Mouse (Mus musculus) liver, postnatal 0 days (tissue): ENCODE data around the gene Phb. TPM values are rescaled to one million over a fixed set of nuclear protein-coding genes. Genes with fewer than 3 reads are reported as not detected.

Source experiments
- ATAC-seq: fragments of 200-750 bp; cut with Nextera tagmentation; 2 replicates; pipeline ENCODE4 v1.8.0; 2017; ENCODE audit warnings: mild to moderate bottlenecking, moderate library complexity
- DNase-seq: peaks from one replicate; pipeline ENCODE4 v3.0.0-alpha.2; 2016
- H3K27ac ChIP-seq: fragments of 300-500 bp; sonication (generic); 2 replicates; pipeline ENCODE4 v1.5.1; 2014; ENCODE audit warnings: antibody characterized with exemption, moderate library complexity, mild to moderate bottlenecking, low read depth
- H3K27me3 ChIP-seq: fragments of 300-500 bp; sonication (generic); 2 replicates; pipeline ENCODE4 v1.6.1; 2014; ENCODE audit warnings: low read length, control low read depth, mixed read lengths; ENCODE audit not compliant: insufficient read depth
- H3K36me3 ChIP-seq: fragments of 300-500 bp; sonication (generic); replicated peaks from 2 replicates; pipeline ENCODE4 v1.6.1; 2014; ENCODE audit warnings: mild to moderate bottlenecking, control low read depth, low read length, moderate library complexity, mixed read lengths; ENCODE audit not compliant: insufficient read depth
- H3K4me1 ChIP-seq: fragments of 300-500 bp; sonication (generic); 2 replicates; pipeline ENCODE4 v1.6.1; 2014; ENCODE audit warnings: antibody characterized with exemption, mild to moderate bottlenecking, control low read depth; ENCODE audit not compliant: insufficient read depth
- H3K4me2 ChIP-seq: fragments of 300-500 bp; sonication (generic); 2 replicates; pipeline ENCODE4 v1.6.1; 2014; ENCODE audit warnings: low read depth, mild to moderate bottlenecking, low read length, moderate library complexity, mixed read lengths
- H3K4me3 ChIP-seq: fragments of 300-500 bp; sonication (generic); 2 replicates; pipeline ENCODE4 v1.5.1; 2014; ENCODE audit warnings: low read depth, low read length
- H3K9ac ChIP-seq: fragments of 300-500 bp; sonication (generic); replicated peaks from 2 replicates; pipeline ENCODE4 v1.6.1; 2014; ENCODE audit warnings: mild to moderate bottlenecking, moderate library complexity
- H3K9me3 ChIP-seq: fragments of 300-500 bp; sonication (generic); 2 replicates; pipeline ENCODE4 v1.6.1; 2016; ENCODE audit warnings: mild to moderate bottlenecking, control low read depth, low read length, mixed read lengths
- CTCF ChIP-seq: sonication (generic); IDR thresholded peaks from 2 replicates; pipeline ENCODE4 v1.5.1; 2016; ENCODE audit warnings: antibody characterized with exemption, low read depth
- EP300 ChIP-seq: IDR thresholded peaks from 2 replicates; pipeline ENCODE4 v1.6.1; 2016; ENCODE audit warnings: antibody characterized with exemption, low read depth, mild to moderate bottlenecking
- WGBS: fragments of 180-500 bp; shearing (Covaris S2); extraction: QIAGEN DNeasy Blood & Tissue Kit; methylation state at CpG from one replicate; pipeline ENCODE4 v1.1.7; 2014; ENCODE audit not compliant: insufficient replicate concordance; 5-methylcytosine and 5-hydroxymethylcytosine counted together
- polyA plus RNA-seq: library from polyadenylated mRNA; unstranded; fragments of >200 nt; fragmentation: Nextera tagmentation; extraction: Ambion mirVana; gene quantifications from 2 replicates; pipeline ENCODE4 v1.2.1, GENCODE M21; 2015

The Phb gene
- polyA plus RNA-seq, 1 experiment from 2014 or later, result 236 TPM

- 27% methylated on average over 11 of the region's 11 CpGs for WGBS
- ATAC-seq (no peak), DNase-seq (peak; percentile 58)
- TF ChIP-seq CTCF (peak; percentile 67), EP300 (no peak)
- peak overlapping the region; percentile 7; the same call in 1 of the 2 replicates for H3K4me2 ChIP-seq
- no peak overlapping the region for H3K4me3 ChIP-seq
- no peaks in the 10 kb centered on the region for H3K9me3 ChIP-seq
- no peak overlapping the region for H3K9ac ChIP-seq
- peaks cover 27% of the 10 kb centered on the region for H3K4me1 ChIP-seq
- H3K36me3 ChIP-seq, result no peaks in the 10 kb centered on the region
- no peaks in the 10 kb centered on the region for H3K27me3 ChIP-seq
- H3K27ac ChIP-seq, result peak overlapping the region; percentile 93; the same call in 1 of the 2 replicates
These were observed 20.4 kb downstream of the Phb start for GRCm38 (mm10) chr11:95687084-95687656.

GRCm38 (mm10) chr11:95688515-95688914 lies 21.8 kb downstream of the Phb start:
- Histone ChIP-seq H3K27me3 (no peaks in the 10 kb centered on the region), H3K36me3 (no peaks in the 10 kb centered on the region), H3K4me3 (peak overlapping the region; percentile 6), H3K4me1 (peaks cover 27% of the 10 kb centered on the region), H3K4me2 (peak overlapping the region; percentile 68), H3K9ac (peak overlapping the region; percentile 53), H3K27ac (peak overlapping the region; percentile 93), H3K9me3 (no peaks in the 10 kb centered on the region)
- ATAC-seq (peak; percentile 65), DNase-seq (peak; percentile 66)
- TF ChIP-seq CTCF (no peak), EP300 (peak; percentile 41)
- 10% methylated on average over 6 of the region's 6 CpGs for WGBS

- Histone ChIP-seq H3K4me1 (peaks cover 27% of the 10 kb centered on the region), H3K27me3 (no peaks in the 10 kb centered on the region), H3K27ac (peak overlapping the region; percentile 93), H3K4me3 (peak overlapping the region; percentile 6), H3K9me3 (no peaks in the 10 kb centered on the region), H3K4me2 (peak overlapping the region; percentile 68), H3K36me3 (no peaks in the 10 kb centered on the region), H3K9ac (peak overlapping the region; percentile 53)
- ATAC-seq (peak; percentile 84), DNase-seq (peak; percentile 66)
- 13% methylated on average over 7 of the region's 7 CpGs for WGBS
- no peak for TF ChIP-seq CTCF
- no peak for TF ChIP-seq EP300
These were observed 22.2 kb downstream of the Phb start for GRCm38 (mm10) chr11:95688981-95689380.

- Histone ChIP-seq H3K36me3 (no peaks in the 10 kb centered on the region), H3K4me2 (peak overlapping the region; percentile 68), H3K9ac (0 out of 2 replicates have a peak overlapping the region, but pooled peaks have one; percentile 53), H3K27me3 (no peaks in the 10 kb centered on the region), H3K4me3 (0 out of 2 replicates have a peak overlapping the region, but pooled peaks have one; percentile 6), H3K4me1 (peaks cover 27% of the 10 kb centered on the region), H3K27ac (peak overlapping the region; percentile 93), H3K9me3 (no peaks in the 10 kb centered on the region)
- 60% methylated on average over 3 of the region's 3 CpGs for WGBS
- TF ChIP-seq CTCF (no peak), EP300 (no peak)
- no peak for DNase-seq
- no peak for ATAC-seq
These were observed 22.8 kb downstream of the Phb start for GRCm38 (mm10) chr11:95689544-95689943.

- no peaks in the 10 kb centered on the region for H3K9me3 ChIP-seq
- H3K27me3 ChIP-seq, result no peaks in the 10 kb centered on the region
- 78% methylated on average over 5 of the region's 5 CpGs for WGBS
- TF ChIP-seq EP300 (no peak), CTCF (no peak)
- H3K36me3 ChIP-seq, result no peaks in the 10 kb centered on the region
- peaks cover under 1% of the 10 kb centered on the region; the same call in 1 of the 2 replicates for H3K4me1 ChIP-seq
- H3K9ac ChIP-seq, result no peak overlapping the region
- DNase-seq (no peak), ATAC-seq (no peak)
- no peak overlapping the region for H3K27ac ChIP-seq
- H3K4me2 ChIP-seq, result no peak overlapping the region
- H3K4me3 ChIP-seq, result no peak overlapping the region
These were observed 31.8 kb downstream of the Phb start for GRCm38 (mm10) chr11:95698541-95698940.

- Histone ChIP-seq H3K4me2 (0 out of 2 replicates have a peak overlapping the region, but pooled peaks have one; percentile 6), H3K27me3 (no peaks in the 10 kb centered on the region), H3K27ac (peak overlapping the region; percentile 66), H3K4me1 (peaks cover 6% of the 10 kb centered on the region), H3K36me3 (no peaks in the 10 kb centered on the region), H3K9me3 (no peaks in the 10 kb centered on the region), H3K9ac (0 out of 2 replicates have a peak overlapping the region, but pooled peaks have one; percentile 5), H3K4me3 (no peak overlapping the region)
- ATAC-seq (peak; percentile 81), DNase-seq (no peak)
- TF ChIP-seq CTCF (no peak), EP300 (peak; percentile 96)
- 67% methylated on average over 13 of the region's 13 CpGs for WGBS
These were observed 34.3 kb downstream of the Phb start for GRCm38 (mm10) chr11:95700778-95701739.
